Mouse (Mus musculus): ENCODE measurements around the gene Bpifb4. TPM values are rescaled to one million over a fixed set of nuclear protein-coding genes. Genes with fewer than 3 reads are reported as not detected.
A peak's percentile ranks its signal among the peaks of the same experiment; 100 is the strongest.

Bpifb4 gene
- total and polyA plus RNA-seq, 3 experiments = not detected

- H3K9me3 ChIP-seq (replicated peaks; ENCODE audit: low read length) = no peaks in the 10 kb centered on the region
- H3K27me3 ChIP-seq (replicated peaks) = peaks cover 100% of the 10 kb centered on the region
- in situ Hi-C loops (cut with MboI; ENCODE audit: low pct_ligation_motif_present, low pct_unique_long_range_greater_than_20kb, low sequenced_read_pairs) = no loop called here
- H3K4me2 ChIP-seq (ENCODE audit: insufficient read depth, low read depth, poor library complexity, severe bottlenecking) = no peak overlapping the region
- no peaks in the 10 kb centered on the region for H3K4me1 ChIP-seq (ENCODE audit: control insufficient read depth in 1 of 2, insufficient read depth in 2 of 2)
- H3K4me3 ChIP-seq (replicated peaks in 1 of 3; ENCODE audit: low read depth in 2 of 3, low read length in 2 of 3, poor library complexity in 1 of 3) = no peak overlapping the region
- no peak for DNase-seq (ENCODE audit: extremely low read depth)
- H3K27ac ChIP-seq (ENCODE audit: insufficient read depth, low read depth) = no peak overlapping the region
- no peaks in the 10 kb centered on the region for H3K79me2 ChIP-seq (replicated peaks; ENCODE audit: control insufficient read depth, extremely low read depth, insufficient read depth, poor library complexity, severe bottlenecking)
- TF ChIP-seq MAX (IDR thresholded peaks at IDR 0.05; ENCODE audit: low read length) = no peak
- no peak for TF ChIP-seq POLR2A (IDR thresholded peaks at IDR 0.05; ENCODE audit: low read depth, low read length)
- TF ChIP-seq MAZ (IDR thresholded peaks at IDR 0.05; ENCODE audit: low read depth, low read length) = no peak
- TF ChIP-seq NELFE (IDR thresholded peaks at IDR 0.05; ENCODE audit: low read depth, low read length) = no peak
- dilution Hi-C loops (cut with MboI; ENCODE audit: extremely low pct_ligation_motif_present, extremely low pct_unique_long_range_greater_than_20kb, low sequenced_read_pairs) = no loop called here
- no peak overlapping the region for H3K9ac ChIP-seq (ENCODE audit: insufficient read depth, low read depth)
- no peaks in the 10 kb centered on the region for H3K36me3 ChIP-seq (replicated peaks in 1 of 2; ENCODE audit: control insufficient read depth in 1 of 2, insufficient read depth in 1 of 2, low read length in 1 of 2)
Observed at GRCm38 (mm10) chr2:153902726-153903125, 35.3 kb upstream of the Bpifb4 start.

GRCm38 (mm10) chr2:153906626-153907025 lies 31.4 kb upstream of the Bpifb4 start:
- H3K9me3 ChIP-seq (replicated peaks; ENCODE audit: low read length) = no peaks in the 10 kb centered on the region
- H3K79me2 ChIP-seq (replicated peaks; ENCODE audit: control insufficient read depth, extremely low read depth, insufficient read depth, poor library complexity, severe bottlenecking) = no peaks in the 10 kb centered on the region
- in situ Hi-C loops (cut with MboI; ENCODE audit: low pct_ligation_motif_present, low pct_unique_long_range_greater_than_20kb, low sequenced_read_pairs) (no loop called here), dilution Hi-C loops (cut with MboI; ENCODE audit: extremely low pct_ligation_motif_present, extremely low pct_unique_long_range_greater_than_20kb, low sequenced_read_pairs) (no loop called here)
- no peak overlapping the region for H3K9ac ChIP-seq (ENCODE audit: insufficient read depth, low read depth)
- H3K4me1 ChIP-seq (ENCODE audit: control insufficient read depth in 1 of 2, insufficient read depth in 2 of 2) = no peaks in the 10 kb centered on the region
- DNase-seq (ENCODE audit: extremely low read depth) = no peak
- peaks cover 99% of the 10 kb centered on the region for H3K27me3 ChIP-seq (replicated peaks)
- H3K4me2 ChIP-seq (ENCODE audit: insufficient read depth, low read depth, poor library complexity, severe bottlenecking) = no peak overlapping the region
- no peak overlapping the region for H3K27ac ChIP-seq (ENCODE audit: insufficient read depth, low read depth)
- H3K4me3 ChIP-seq (replicated peaks in 1 of 3; ENCODE audit: low read depth in 2 of 3, low read length in 2 of 3, poor library complexity in 1 of 3) = no peak overlapping the region
- no peak for TF ChIP-seq TCF12 (IDR thresholded peaks at IDR 0.05; ENCODE audit: low read depth, low read length)
- TF ChIP-seq CTCF (conservative IDR thresholded peaks at IDR 0.05 in 1 of 2, IDR thresholded peaks at IDR 0.05 in 1 of 2; ENCODE audit: low read depth in 2 of 2, low read length in 2 of 2) = 0 out of 4 replicates have a peak, but pooled peaks of 1 of the 2 experiments have one; percentile 0
- no peaks in the 10 kb centered on the region for H3K36me3 ChIP-seq (replicated peaks in 1 of 2; ENCODE audit: control insufficient read depth in 1 of 2, insufficient read depth in 1 of 2, low read length in 1 of 2)

DNA sequence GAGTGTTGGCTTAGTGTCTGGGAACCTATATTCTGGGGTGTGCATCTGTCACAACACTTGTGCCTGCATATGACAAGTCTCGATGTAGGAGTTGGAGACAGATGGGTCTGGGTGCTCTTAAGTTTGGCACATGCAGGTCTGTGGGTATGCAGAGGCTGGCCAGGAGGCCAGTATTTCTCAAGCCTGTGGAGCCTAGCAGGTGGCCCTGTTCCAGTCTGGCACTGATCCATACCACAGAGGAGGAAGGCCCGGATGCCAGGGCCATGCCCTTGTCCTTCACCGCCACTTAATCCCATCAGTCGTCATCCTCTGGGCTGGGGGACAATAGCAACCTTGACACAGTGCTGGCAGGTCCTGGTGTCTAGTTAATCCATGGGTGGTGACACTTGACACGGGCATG lies 23.9 kb upstream of the Bpifb4 start:
- no peak for DNase-seq (ENCODE audit: extremely low read depth)
- in situ Hi-C loops (cut with MboI; ENCODE audit: low pct_ligation_motif_present, low pct_unique_long_range_greater_than_20kb, low sequenced_read_pairs) (no loop called here), dilution Hi-C loops (cut with MboI; ENCODE audit: extremely low pct_ligation_motif_present, extremely low pct_unique_long_range_greater_than_20kb, low sequenced_read_pairs) (no loop called here)
- Histone ChIP-seq H3K27me3 (replicated peaks) (peaks cover 97% of the 10 kb centered on the region), H3K27ac (ENCODE audit: insufficient read depth, low read depth) (no peak overlapping the region), H3K79me2 (replicated peaks; ENCODE audit: control insufficient read depth, extremely low read depth, insufficient read depth, poor library complexity, severe bottlenecking) (no peaks in the 10 kb centered on the region), H3K4me3 (replicated peaks in 1 of 3; ENCODE audit: low read depth in 2 of 3, low read length in 2 of 3, poor library complexity in 1 of 3) (no peak overlapping the region), H3K36me3 (replicated peaks in 1 of 2; ENCODE audit: control insufficient read depth in 1 of 2, insufficient read depth in 1 of 2, low read length in 1 of 2) (no peaks in the 10 kb centered on the region), H3K4me2 (ENCODE audit: insufficient read depth, low read depth, poor library complexity, severe bottlenecking) (no peak overlapping the region), H3K4me1 (ENCODE audit: control insufficient read depth in 1 of 2, insufficient read depth in 2 of 2) (no peaks in the 10 kb centered on the region), H3K9me3 (replicated peaks; ENCODE audit: low read length) (no peaks in the 10 kb centered on the region), H3K9ac (ENCODE audit: insufficient read depth, low read depth) (no peak overlapping the region)
- no peak for TF ChIP-seq MAX (IDR thresholded peaks at IDR 0.05; ENCODE audit: low read length)
- no peak for TF ChIP-seq MAZ (IDR thresholded peaks at IDR 0.05; ENCODE audit: low read depth, low read length)
- no peak for TF ChIP-seq USF2 (conservative IDR thresholded peaks at IDR 0.05; ENCODE audit: low read depth, low read length)
- TF ChIP-seq BHLHE40 (IDR thresholded peaks at IDR 0.05; ENCODE audit: low read depth, low read length) = no peak
- no peak for TF ChIP-seq POLR2A (IDR thresholded peaks at IDR 0.05; ENCODE audit: low read depth, low read length)
- no peak for TF ChIP-seq MYC (IDR thresholded peaks at IDR 0.05; ENCODE audit: low read depth, low read length)
- TF ChIP-seq KAT2A (IDR thresholded peaks at IDR 0.05; ENCODE audit: insufficient replicate concordance, low read length) = no peak
- no peak for TF ChIP-seq CTCF (conservative IDR thresholded peaks at IDR 0.05 in 1 of 2, IDR thresholded peaks at IDR 0.05 in 1 of 2; ENCODE audit: low read depth in 2 of 2, low read length in 2 of 2)
- TF ChIP-seq JUN (IDR thresholded peaks at IDR 0.05; ENCODE audit: insufficient read depth, low read depth, low read length) = no peak
- no peak for TF ChIP-seq TCF12 (IDR thresholded peaks at IDR 0.05; ENCODE audit: low read depth, low read length)
